Mouse (Mus musculus): Measurements from ENCODE around the gene Entr1. TPM values are rescaled to one million over a fixed set of nuclear protein-coding genes. Genes with fewer than 3 reads are reported as not detected.
A peak's percentile ranks its signal among the peaks of the same experiment; 100 is the strongest.
"Not testable (repeated sequence)": the region's sequence is repeated elsewhere in the genome, so short reads cannot be mapped to it uniquely, and the experiment has no call there.

The Entr1 gene
- polyA plus RNA-seq, 1 experiment from 2014 or later: 125 TPM

DNA sequence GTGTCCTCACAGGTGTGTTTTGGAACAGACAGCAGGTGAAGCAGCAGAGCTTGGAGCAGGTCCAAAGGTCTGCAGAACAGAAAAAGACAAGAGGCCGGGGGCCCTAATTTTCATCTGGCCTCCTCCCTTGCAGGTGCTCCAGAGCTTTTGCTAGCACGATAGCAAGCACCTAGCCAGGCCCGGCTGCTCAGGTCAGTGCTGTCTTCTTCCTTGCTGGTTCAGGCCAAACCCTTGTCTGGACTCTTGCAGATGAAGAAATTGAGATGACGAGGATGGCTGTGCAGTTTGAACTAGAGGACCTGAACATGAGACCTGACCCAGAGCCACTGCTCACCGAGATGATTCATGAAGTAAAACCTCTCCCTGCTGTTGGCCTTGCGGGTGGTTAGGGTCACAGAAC is 2.5 kb upstream of the Entr1 start:
- Histone ChIP-seq H3K36me3 (ENCODE audit: insufficient read depth, low read length) (peaks cover 62% of the 10 kb centered on the region), H3K4me1 (ENCODE audit: insufficient read depth, low read length) (peaks cover 18% of the 10 kb centered on the region), H3K27ac (ENCODE audit: low read length) (no peak overlapping the region), H3K4me3 (ENCODE audit: low read length) (no peak overlapping the region), H3K4me2 (replicated peaks; ENCODE audit: low read depth, low read length) (no peak overlapping the region), H3K27me3 (ENCODE audit: insufficient read depth, low read length) (no peaks in the 10 kb centered on the region), H3K9ac (replicated peaks; ENCODE audit: low read length) (no peak overlapping the region), H3K9me3 (ENCODE audit: low read length) (no peaks in the 10 kb centered on the region)
- no peak for ATAC-seq (ENCODE audit: low FRiP score, low TSS enrichment)
- WGBS: 91% methylated on average over 6 of the region's 6 CpGs

DNA sequence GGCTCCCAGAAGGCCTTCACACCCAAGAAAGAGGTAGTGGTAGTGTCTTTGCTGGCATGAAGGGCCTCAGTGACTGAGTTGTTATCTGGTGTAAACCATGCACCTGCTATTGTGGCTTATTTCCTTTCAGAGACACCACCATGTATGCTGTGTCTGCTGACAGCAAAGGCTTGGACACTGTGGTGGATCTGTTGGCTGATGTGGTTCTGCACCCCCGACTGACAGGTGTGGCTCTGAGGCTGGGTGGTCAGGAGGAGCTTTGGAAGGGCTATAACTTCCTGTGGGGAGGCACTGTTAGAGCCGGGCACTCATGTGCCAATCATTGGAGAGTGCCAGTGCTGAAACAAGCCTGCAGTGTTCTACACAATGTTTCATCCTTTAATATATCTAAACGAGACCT is 1.8 kb upstream of the Entr1 start:
- no peak overlapping the region for H3K27ac ChIP-seq (ENCODE audit: low read length)
- no peaks in the 10 kb centered on the region for H3K27me3 ChIP-seq (ENCODE audit: insufficient read depth, low read length)
- ATAC-seq (ENCODE audit: low FRiP score, low TSS enrichment): no peak
- peaks cover 18% of the 10 kb centered on the region for H3K4me1 ChIP-seq (ENCODE audit: insufficient read depth, low read length)
- H3K4me3 ChIP-seq (ENCODE audit: low read length): no peak overlapping the region
- no peaks in the 10 kb centered on the region for H3K9me3 ChIP-seq (ENCODE audit: low read length)
- no peak overlapping the region for H3K9ac ChIP-seq (replicated peaks; ENCODE audit: low read length)
- H3K36me3 ChIP-seq (ENCODE audit: insufficient read depth, low read length): peaks cover 62% of the 10 kb centered on the region
- 80% methylated on average over 3 of the region's 3 CpGs for WGBS
- H3K4me2 ChIP-seq (replicated peaks; ENCODE audit: low read depth, low read length): no peak overlapping the region

DNA sequence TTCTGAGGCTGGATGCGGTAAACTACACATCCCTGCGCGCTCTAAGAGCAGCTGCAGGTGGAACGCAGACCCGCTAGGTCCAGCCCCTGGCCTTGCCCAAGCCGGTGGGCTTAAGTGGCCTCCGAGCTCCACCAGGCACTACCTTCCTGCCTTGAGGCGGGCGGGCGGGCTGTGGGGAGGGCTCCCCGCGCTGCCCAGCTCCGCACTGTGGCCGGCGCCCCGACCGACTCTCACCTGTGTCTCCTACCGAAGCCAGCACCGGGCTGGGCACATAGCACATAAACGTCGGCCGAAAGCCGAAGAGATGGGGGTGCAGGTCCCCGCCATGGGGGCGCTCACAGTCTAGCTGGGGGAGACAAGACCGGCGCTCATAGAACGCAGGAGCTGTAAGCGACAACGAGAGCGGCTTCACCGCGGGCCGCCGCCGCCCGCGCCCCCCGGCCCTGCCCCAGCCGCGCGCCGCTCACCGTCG is 398 bp downstream of the Entr1 start:
- Histone ChIP-seq H3K9me3 (ENCODE audit: low read length) (no peaks in the 10 kb centered on the region), H3K9ac (replicated peaks; ENCODE audit: low read length) (peak overlapping the region; percentile 93), H3K27ac (ENCODE audit: low read length) (peak overlapping the region; percentile 67), H3K27me3 (ENCODE audit: insufficient read depth, low read length) (no peaks in the 10 kb centered on the region), H3K4me3 (ENCODE audit: low read length) (peak overlapping the region; percentile 90), H3K4me2 (replicated peaks; ENCODE audit: low read depth, low read length) (peak overlapping the region; percentile 92), H3K36me3 (ENCODE audit: insufficient read depth, low read length) (peaks cover 60% of the 10 kb centered on the region), H3K4me1 (ENCODE audit: insufficient read depth, low read length) (peaks cover 18% of the 10 kb centered on the region)
- under 1% methylated on average over 40 of the region's 45 CpGs for WGBS
- peak; percentile 60 for ATAC-seq (ENCODE audit: low FRiP score, low TSS enrichment)

- Histone ChIP-seq H3K27ac (ENCODE audit: low read length) (no peak overlapping the region), H3K4me2 (replicated peaks; ENCODE audit: low read depth, low read length) (peak overlapping the region; percentile 92), H3K9me3 (ENCODE audit: low read length) (no peaks in the 10 kb centered on the region), H3K4me1 (ENCODE audit: insufficient read depth, low read length) (peaks cover 18% of the 10 kb centered on the region), H3K9ac (replicated peaks; ENCODE audit: low read length) (peak overlapping the region; percentile 93; the same call in 1 of the 2 replicates), H3K27me3 (ENCODE audit: insufficient read depth, low read length) (no peaks in the 10 kb centered on the region), H3K4me3 (ENCODE audit: low read length) (peak overlapping the region; percentile 90; the same call in 1 of the 2 replicates), H3K36me3 (ENCODE audit: insufficient read depth, low read length) (peaks cover 60% of the 10 kb centered on the region)
- no peak for ATAC-seq (ENCODE audit: low FRiP score, low TSS enrichment)
- 84% methylated on average over 3 of the region's 3 CpGs for WGBS
These were observed 1.4 kb downstream of the Entr1 start for GRCm38 (mm10) chr2:26387713-26388112.

- WGBS: 30% methylated on average over 6 of the region's 6 CpGs
- not testable (repeated sequence) for H3K27ac ChIP-seq (ENCODE audit: low read length)
These were observed 8.2 kb downstream of the Entr1 start for GRCm38 (mm10) chr2:26380871-26381270.

GRCm38 (mm10) chr2:26380131-26380771 is 8.9 kb downstream of the Entr1 start, which contains the start of gene Snapc4:
Gene Snapc4 (minus strand): TSS chr2:26380653.
- peak; percentile 97 for ATAC-seq (ENCODE audit: low FRiP score, low TSS enrichment)
- Histone ChIP-seq H3K36me3 (ENCODE audit: insufficient read depth, low read length) (peaks cover 58% of the 10 kb centered on the region), H3K9ac (replicated peaks; ENCODE audit: low read length) (peak within 1 kb of the TSS; percentile 77), H3K4me3 (ENCODE audit: low read length) (peak within 1 kb of the TSS; percentile 79), H3K4me1 (ENCODE audit: insufficient read depth, low read length) (peaks cover 6% of the 10 kb centered on the region), H3K27me3 (ENCODE audit: insufficient read depth, low read length) (no peaks in the 10 kb centered on the region), H3K4me2 (replicated peaks; ENCODE audit: low read depth, low read length) (peak within 1 kb of the TSS; percentile 79), H3K9me3 (ENCODE audit: low read length) (no peaks in the 10 kb centered on the region), H3K27ac (ENCODE audit: low read length) (peak within 1 kb of the TSS; percentile 9; the same call in 1 of the 2 replicates)
- under 1% methylated on average over 38 of the region's 38 CpGs for WGBS

More at GRCm38 (mm10) chr2:26380871-26381270, 8.2 kb downstream of the Entr1 start:
- not testable (repeated sequence) for H3K27me3 ChIP-seq (ENCODE audit: insufficient read depth, low read length); H3K9me3 ChIP-seq (ENCODE audit: low read length); H3K4me1 ChIP-seq (ENCODE audit: insufficient read depth, low read length)
- Histone ChIP-seq H3K36me3 (ENCODE audit: insufficient read depth, low read length) (peaks cover 59% of the 10 kb centered on the region), H3K4me3 (ENCODE audit: low read length) (peak overlapping the region; percentile 79), H3K4me2 (replicated peaks; ENCODE audit: low read depth, low read length) (peak overlapping the region; percentile 79), H3K9ac (replicated peaks; ENCODE audit: low read length) (peak overlapping the region; percentile 77)
- ATAC-seq (ENCODE audit: low FRiP score, low TSS enrichment): 0 out of 2 replicates have a peak, but pooled peaks have one; percentile 10

GRCm38 (mm10) chr2:26372396-26372795 is 16.7 kb downstream of the Entr1 start:
- no peak overlapping the region for H3K4me3 ChIP-seq (ENCODE audit: low read length)
- H3K4me2 ChIP-seq (replicated peaks; ENCODE audit: low read depth, low read length): no peak overlapping the region
- peaks cover 85% of the 10 kb centered on the region for H3K36me3 ChIP-seq (ENCODE audit: insufficient read depth, low read length)
- no peak overlapping the region for H3K27ac ChIP-seq (ENCODE audit: low read length)
- no peak for ATAC-seq (ENCODE audit: low FRiP score, low TSS enrichment)
- WGBS: 94% methylated on average over 8 of the region's 8 CpGs
- no peak overlapping the region for H3K9ac ChIP-seq (replicated peaks; ENCODE audit: low read length)
- H3K4me1 ChIP-seq (ENCODE audit: insufficient read depth, low read length): no peaks in the 10 kb centered on the region
- H3K27me3 ChIP-seq (ENCODE audit: insufficient read depth, low read length): no peaks in the 10 kb centered on the region
- no peaks in the 10 kb centered on the region for H3K9me3 ChIP-seq (ENCODE audit: low read length)

GRCm38 (mm10) chr2:26368572-26368971 is 20.5 kb downstream of the Entr1 start:
- Histone ChIP-seq H3K9ac (replicated peaks; ENCODE audit: low read length) (no peak overlapping the region), H3K27ac (ENCODE audit: low read length) (no peak overlapping the region), H3K36me3 (ENCODE audit: insufficient read depth, low read length) (peaks cover 80% of the 10 kb centered on the region), H3K4me2 (replicated peaks; ENCODE audit: low read depth, low read length) (no peak overlapping the region), H3K27me3 (ENCODE audit: insufficient read depth, low read length) (no peaks in the 10 kb centered on the region), H3K4me3 (ENCODE audit: low read length) (no peak overlapping the region), H3K4me1 (ENCODE audit: insufficient read depth, low read length) (no peaks in the 10 kb centered on the region), H3K9me3 (ENCODE audit: low read length) (no peaks in the 10 kb centered on the region)
- 95% methylated on average over 1 of the region's 1 CpGs for WGBS
- no peak for ATAC-seq (ENCODE audit: low FRiP score, low TSS enrichment)

DNA sequence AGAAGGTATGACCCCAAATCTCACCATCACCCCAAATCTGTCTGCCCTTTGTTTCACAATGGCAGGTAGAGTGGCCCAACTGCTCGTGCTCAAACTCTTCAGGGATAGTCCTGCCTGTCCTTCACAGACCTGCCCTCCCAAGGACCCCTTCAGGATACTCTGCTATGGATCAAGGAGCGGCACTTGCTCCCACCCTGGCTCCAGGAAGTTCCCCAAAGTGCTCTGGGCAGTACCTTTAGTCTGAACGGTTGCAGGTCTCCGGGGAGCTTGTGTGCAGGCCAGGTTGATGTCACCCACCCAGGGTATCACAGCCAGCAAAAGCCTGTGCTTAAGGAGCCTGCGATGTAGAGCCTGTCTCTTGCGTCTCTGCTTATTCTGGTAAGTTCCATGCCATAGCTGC is 21.2 kb downstream of the Entr1 start:
- ATAC-seq (ENCODE audit: low FRiP score, low TSS enrichment): no peak
- peaks cover 80% of the 10 kb centered on the region for H3K36me3 ChIP-seq (ENCODE audit: insufficient read depth, low read length)

GRCm38 (mm10) chr2:26364738-26365465 is 24.2 kb downstream of the Entr1 start:
- Histone ChIP-seq H3K27me3 (ENCODE audit: insufficient read depth, low read length) (no peaks in the 10 kb centered on the region), H3K27ac (ENCODE audit: low read length) (peak overlapping the region; percentile 28; the same call in 1 of the 2 replicates), H3K4me2 (replicated peaks; ENCODE audit: low read depth, low read length) (no peak overlapping the region), H3K4me3 (ENCODE audit: low read length) (no peak overlapping the region), H3K9me3 (ENCODE audit: low read length) (no peaks in the 10 kb centered on the region), H3K9ac (replicated peaks; ENCODE audit: low read length) (no peak overlapping the region), H3K36me3 (ENCODE audit: insufficient read depth, low read length) (peaks cover 60% of the 10 kb centered on the region), H3K4me1 (ENCODE audit: insufficient read depth, low read length) (no peaks in the 10 kb centered on the region)
- no peak for ATAC-seq (ENCODE audit: low FRiP score, low TSS enrichment)
- WGBS: 77% methylated on average over 10 of the region's 10 CpGs

More for the DNA sequence above, 21.2 kb downstream of the Entr1 start:
- no peak overlapping the region for H3K4me3 ChIP-seq (ENCODE audit: low read length)
- WGBS: 93% methylated on average over 6 of the region's 6 CpGs
- H3K27me3 ChIP-seq (ENCODE audit: insufficient read depth, low read length): no peaks in the 10 kb centered on the region
- no peak overlapping the region for H3K9ac ChIP-seq (replicated peaks; ENCODE audit: low read length)
- H3K27ac ChIP-seq (ENCODE audit: low read length): no peak overlapping the region
- H3K4me1 ChIP-seq (ENCODE audit: insufficient read depth, low read length): no peaks in the 10 kb centered on the region
- H3K4me2 ChIP-seq (replicated peaks; ENCODE audit: low read depth, low read length): no peak overlapping the region
- H3K9me3 ChIP-seq (ENCODE audit: low read length): no peaks in the 10 kb centered on the region
